Mouse (Mus musculus) lung, adult 18-20 months (tissue): ENCODE data around the gene Zfp827.
A peak's percentile ranks its signal among the peaks of the same experiment; 100 is the strongest.

ENCODE experiments used
- DNase-seq, 2 experiments: peaks; one replicate each; pipeline ENCODE4 v3.0.0; 2022; ENCODE audit warnings: mixed read lengths in 2 of 2

Gene Zfp827

DNA sequence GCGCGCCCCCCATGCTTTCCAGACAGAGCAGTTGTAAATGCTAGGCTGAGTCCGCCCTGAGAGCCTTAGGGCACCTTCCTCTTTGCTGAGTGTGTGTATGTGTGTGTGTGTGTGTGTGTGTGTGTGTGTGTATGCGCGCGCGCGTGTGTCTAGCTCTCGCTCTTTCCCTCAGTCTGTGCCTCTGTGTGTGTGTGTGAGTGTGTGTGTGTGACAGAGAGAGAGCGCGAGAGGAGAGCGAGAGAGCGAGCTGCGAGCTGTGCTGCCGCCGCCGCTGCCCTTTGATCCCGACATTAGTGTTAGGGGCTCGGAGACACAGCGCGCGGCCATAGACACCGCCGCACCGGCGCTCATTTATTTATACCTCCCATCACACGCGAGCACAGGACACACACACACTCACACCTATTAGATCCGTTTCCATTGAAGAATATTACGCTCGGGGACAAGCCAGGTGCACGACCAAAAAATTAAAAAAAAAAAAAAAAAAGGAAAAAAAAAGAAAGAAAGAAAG, at the start of gene Zfp827:
TSS of gene Zfp827 (plus strand) at position 461 of the 511 bp plus-strand sequence.
- peak; percentile 74 to 75 for DNase-seq

GRCm38 (mm10) chr8:79004341-79004740, 23.9 kb upstream of the Zfp827 start:
- DNase-seq, result no peak

GRCm38 (mm10) chr8:79015061-79015460, 13.2 kb upstream of the Zfp827 start:
- no peak for DNase-seq

DNA sequence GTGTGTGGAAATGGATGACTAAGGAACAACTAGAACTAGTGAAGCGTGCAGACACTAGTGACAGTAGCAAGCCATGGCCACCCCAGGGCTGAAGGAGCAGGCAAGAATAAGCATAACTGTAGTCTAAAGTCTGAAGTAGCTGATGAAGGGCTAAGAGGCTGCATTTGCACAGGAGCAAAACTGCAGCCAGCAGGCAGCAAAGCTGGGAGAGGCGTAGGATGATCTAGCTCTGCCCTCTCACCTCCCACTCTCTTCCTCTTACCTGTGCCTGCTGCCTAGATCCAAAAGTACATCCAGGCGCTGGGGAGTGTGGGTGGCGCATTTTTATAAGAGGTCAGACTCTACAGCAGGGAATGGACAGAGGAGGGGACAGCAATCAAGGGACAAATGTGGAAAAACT, 12.2 kb upstream of the Zfp827 start:
- DNase-seq, result no peak

DNA sequence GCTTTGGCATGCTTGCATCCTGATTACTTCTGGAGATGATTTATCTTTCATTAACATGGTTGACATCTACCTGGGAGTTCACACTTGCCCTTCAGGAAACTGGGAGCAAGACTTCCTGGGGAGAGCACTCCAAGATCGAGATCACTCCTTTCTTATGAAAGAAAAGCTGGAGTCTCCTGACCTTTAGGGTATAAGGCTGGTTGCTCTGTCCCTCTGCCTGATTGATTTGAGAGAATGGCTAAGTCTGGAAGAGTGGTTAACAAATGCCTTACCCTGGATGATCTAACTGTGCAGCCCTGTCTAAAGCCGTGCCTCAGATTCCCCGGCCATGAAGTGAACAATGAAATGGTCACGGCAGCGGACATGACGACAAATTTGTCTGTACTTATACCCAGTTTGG, 11.7 kb upstream of the Zfp827 start:
- DNase-seq, result no peak

- no peak for DNase-seq
Observed at GRCm38 (mm10) chr8:79023922-79024321, 4.3 kb upstream of the Zfp827 start.

DNA sequence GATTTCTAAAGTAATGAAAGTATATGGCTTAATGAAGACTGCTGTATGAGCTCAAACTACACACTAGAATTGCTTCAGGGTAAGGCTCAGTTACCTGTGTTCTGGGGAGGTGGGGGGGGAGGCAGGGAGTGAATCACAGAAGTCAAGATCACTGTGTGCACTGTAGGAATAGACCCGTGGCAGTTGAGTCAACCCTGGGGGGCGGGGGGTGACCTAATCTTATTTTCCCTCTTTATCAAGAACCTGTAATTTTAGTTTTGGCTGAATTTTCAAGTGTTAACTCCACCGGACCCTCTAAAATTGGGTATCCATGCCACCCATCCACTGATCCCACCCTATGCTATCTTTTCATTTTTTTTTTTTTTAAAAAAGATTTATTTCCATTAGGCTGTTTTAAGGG, 918 bp upstream of the Zfp827 start:
- no peak for DNase-seq

- peak; percentile 21 to 30 for DNase-seq
Observed at GRCm38 (mm10) chr8:79028541-79029395, 531 bp downstream of the Zfp827 start.

GRCm38 (mm10) chr8:79029396-79030325, 1.4 kb downstream of the Zfp827 start:
- DNase-seq, result peak; percentile 49 to 58

GRCm38 (mm10) chr8:79030326-79031265, 2.4 kb downstream of the Zfp827 start:
- peak; percentile 26 to 44 for DNase-seq

DNA sequence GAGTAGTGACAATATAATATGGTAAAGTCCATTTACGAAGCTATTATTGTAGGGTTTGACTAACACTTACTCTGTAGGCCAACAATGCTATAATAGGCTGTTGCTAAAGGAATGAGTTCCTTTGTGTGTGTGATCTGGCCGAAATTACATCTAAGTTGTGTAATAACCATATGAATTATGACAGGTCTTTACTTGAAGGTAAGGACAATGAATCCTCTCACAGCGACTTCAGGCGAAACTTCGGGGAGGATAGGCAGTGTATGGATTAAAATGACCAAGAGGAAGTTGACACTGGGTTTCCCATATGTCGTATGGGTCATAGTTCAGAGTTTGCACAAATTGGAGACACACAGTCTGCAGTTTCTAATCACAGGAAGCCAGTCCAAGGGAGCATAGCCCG, 9.3 kb downstream of the Zfp827 start:
- DNase-seq, result no peak

DNA sequence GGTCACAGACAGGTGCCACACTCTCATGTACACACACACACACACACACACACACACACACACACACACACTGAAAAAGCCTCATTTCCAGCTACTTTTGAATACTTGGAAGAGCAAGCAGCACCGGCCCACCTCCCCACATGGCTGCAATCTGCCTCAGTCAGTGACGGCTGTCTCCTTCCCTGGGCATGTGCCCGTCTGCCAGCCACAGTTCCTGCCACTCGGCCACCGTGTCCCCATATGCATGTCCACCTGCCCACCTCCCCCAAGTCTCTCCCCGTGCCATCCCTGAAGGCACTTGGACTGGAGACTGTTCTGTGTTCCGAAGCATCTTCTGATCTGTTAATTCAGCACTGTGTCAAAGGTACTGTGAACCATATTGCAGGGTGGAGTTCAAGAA, 9.8 kb downstream of the Zfp827 start:
- DNase-seq, result no peak

DNA sequence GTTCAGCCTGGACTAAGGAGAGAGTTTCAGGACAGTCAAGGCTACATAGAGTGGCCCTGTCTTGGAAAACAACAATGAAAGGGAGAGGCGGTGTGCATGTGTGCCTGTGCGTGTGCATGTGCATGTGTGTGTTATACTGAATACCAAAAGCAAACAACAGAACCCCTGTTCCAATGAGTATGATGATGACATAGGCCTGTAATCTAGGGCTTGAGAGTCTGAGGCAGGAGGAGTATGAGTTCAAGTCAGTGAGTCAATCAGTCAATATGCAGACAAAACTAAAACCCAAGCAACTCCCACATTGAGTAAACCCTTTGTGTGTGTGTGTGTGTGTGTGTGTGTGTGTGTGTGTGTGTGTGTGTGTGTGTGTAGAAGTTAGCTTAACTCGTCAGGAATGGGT, 13.2 kb downstream of the Zfp827 start:
- no peak for DNase-seq

- no peak for DNase-seq
Observed at GRCm38 (mm10) chr8:79042252-79042651, 14.0 kb downstream of the Zfp827 start.

DNA sequence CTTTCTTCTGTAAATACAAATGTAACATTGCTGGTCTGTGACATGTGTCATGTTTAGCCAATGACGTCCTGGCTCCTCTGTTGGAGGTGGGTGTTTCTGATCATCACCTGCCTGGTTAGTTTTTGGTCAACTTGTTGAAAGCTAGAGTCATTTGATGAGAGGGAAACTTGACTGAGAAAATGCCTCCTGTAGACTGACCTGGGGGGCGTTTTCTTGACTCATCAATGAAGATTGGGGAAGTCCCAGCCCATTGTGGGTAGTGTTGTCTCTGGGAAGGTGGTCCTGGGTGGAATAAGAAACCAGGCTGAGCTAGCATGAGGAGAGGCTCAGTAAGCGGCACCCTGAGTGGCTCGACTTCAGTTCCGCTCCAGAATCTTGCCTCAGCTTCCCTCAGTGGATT, 16.4 kb downstream of the Zfp827 start:
- no peak for DNase-seq

- no peak for DNase-seq
Observed at GRCm38 (mm10) chr8:79046659-79047058, 18.4 kb downstream of the Zfp827 start.

DNA sequence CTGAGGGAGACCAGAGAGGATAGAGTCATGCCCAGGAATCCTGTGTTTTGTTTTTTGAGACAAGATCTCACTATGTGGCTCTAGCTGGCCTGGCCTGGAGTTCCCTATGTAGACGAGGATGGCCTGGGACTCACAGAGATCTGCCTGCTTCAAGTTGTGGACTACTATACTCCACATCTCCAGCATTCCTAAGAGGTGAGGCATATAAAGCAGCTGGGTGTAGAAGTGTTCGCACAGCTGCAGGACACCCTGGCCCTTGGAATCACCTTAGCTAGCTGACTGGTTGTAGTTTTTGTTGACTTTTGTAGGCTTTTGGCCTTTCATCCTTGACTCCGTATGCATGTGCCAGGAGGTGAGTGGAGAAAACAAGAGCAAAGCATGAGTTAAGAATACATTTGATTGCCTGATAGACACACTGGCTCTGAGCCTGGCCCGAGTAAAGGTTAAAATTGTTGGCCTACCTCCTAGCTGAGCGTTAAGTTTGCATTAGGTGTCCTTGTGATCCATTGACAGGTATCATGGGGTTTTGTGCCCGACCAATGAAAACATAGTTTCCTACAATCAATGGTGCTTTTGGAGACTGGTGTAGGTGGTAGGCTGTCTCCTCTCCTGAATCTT, 20.3 kb downstream of the Zfp827 start:
- peak in 1 of 2 experiments; percentile 16 for DNase-seq

GRCm38 (mm10) chr8:79054222-79054621, 26.0 kb downstream of the Zfp827 start:
- DNase-seq, result no peak

DNA sequence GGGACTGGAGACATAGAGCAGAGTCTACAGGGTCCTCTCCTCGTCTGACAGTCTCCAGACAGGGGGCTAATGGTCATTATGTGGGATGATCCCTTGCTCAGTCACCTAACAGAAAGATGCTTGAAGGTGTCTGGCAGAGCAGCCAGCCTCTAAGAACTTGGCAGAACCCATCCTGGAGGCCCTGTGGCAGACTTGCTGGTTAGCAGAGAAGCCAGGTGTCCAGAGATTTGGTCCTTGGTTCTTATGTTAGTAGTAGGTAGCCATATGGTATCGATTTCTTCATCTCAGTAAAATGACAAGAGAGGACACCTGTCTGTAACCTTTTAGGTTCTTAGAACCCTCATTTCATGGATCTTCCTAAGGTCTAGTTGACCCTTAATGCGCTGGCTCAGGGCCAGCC, 28.9 kb downstream of the Zfp827 start:
- DNase-seq, result no peak

DNA sequence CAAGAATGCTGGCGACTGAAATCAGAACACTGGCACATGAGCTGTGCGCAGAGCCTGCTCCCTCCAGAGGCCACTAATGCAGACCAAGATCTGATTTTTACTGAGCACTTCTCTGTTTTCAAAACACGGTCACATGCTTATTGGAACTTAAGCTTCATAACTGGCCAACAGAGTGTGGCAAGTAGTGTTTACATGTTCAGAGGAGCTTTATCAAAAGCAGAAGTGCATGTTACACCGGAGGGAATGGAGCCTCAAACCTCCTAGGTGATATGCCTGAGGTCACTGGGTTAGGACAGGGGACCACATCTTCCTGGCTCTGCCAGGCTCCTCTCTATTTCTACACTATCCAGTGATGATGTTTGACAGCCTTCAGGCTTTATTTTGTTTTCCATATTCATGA, 31.1 kb downstream of the Zfp827 start:
- no peak for DNase-seq

DNA sequence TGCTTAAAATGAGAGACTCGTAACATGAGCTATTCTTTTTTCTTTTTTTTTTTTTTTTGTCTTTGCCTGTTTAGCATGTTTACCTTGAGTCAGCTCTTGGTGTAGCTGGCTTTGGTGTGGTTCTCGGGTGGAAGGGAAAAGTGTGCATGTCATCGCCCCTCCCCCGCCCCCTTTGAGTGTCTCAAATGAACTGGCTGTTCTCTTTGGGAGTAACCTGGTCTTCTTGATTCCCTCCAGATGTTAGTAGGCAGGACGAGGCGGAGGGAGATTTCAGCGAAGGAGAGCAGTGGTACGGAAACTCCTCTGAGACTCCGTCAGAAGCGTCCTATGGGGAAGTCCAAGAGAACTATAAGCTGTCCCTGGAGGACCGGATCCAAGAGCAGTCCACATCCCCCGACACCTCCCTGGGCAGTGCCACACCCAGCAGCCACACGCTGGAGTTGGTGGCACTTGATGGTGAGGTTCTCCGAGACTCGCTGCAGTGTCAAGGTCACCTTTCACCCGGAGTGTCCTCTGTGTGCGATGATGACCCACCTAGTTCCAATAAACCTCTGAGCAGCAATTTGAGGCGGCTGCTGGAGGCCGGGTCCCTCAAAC, 31.9 kb downstream of the Zfp827 start:
- peak in 1 of 2 experiments; percentile 44 for DNase-seq
